Mouse (Mus musculus) left cerebral cortex, postnatal 36 days (tissue): ENCODE data around the gene Cadm2. TPM values are rescaled to one million over a fixed set of nuclear protein-coding genes. Genes with fewer than 3 reads are reported as not detected.

ENCODE experiments used
- DNase-seq, 2 experiments: peaks; one replicate each; pipeline ENCODE4 v3.0.0; 2021 to 2022; ENCODE audit warnings: low spot score in 2 of 2, mixed read lengths in 1 of 2
- intact Hi-C: fragments of 180-260 bp; cut with DNase I; formaldehyde crosslinking; loops from one replicate; pipeline ENCODE4 v1.15.1; 2025
- total RNA-seq, 2 experiments: library from RNA; stranded (reverse); gene quantifications; 2 replicates each; pipeline ENCODE4 v1.2.3; 2021

The Cadm2 gene
- total RNA-seq, 2 experiments from 2014 or later: 244 to 254 TPM

DNA sequence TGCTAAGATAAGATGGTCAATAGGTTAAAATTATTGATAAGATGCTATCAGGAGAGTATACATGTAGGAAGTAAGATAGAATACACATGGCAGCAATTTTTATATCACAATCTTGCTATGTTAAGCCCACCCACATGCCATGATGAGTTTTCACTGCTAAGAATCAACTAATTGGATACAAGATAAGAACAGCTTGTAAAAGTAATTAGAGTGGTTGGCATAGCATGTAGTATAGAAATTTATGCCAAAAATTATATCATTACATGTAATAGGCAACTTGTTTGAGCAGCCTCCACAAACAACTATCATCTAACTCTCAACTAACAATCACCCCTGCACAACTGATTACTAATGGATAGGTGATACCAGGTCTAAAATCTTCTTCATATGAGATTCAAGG is 809.2 kb downstream of the Cadm2 start:
- no peak for DNase-seq
- intact Hi-C loops: no loop called here

DNA sequence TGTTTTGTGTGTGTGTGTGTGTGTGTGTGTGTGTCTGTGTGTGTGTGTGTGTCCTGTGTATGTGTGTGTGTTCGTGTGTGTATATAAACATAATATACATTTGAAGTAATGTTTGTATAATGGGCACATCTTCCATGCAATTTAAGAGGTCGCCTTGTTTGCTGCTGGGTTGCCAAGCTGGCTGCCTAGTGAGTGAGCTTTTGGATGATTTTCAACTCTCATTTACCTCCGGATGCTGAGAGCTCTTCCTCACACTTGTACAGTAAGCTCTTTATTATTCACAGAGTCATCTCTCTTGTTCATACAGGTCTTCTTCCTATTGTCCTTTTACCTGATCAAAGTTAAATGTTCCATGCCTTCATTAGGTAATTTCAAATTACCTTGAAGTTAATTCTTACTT is 822.5 kb downstream of the Cadm2 start:
- intact Hi-C loops: no loop called here
- no peak for DNase-seq

DNA sequence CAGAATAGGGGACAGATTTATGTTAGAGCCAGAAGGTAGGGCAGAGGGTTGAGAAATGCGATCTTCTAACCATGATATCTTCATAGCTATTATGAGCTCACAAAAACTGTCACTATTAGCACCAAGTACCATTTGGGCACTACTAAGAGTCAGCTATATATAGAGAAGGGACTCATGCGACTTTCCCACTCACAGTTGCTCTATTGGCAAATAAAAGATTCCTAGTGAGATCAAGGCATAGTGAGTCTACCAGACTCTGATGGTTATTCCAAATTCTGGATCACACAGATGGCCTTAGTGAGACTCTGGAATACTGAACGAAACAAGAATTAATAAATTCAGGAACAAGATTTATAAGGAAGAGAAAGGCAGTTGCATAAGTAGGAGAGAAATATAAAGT is 827.6 kb downstream of the Cadm2 start:
- intact Hi-C loops: no loop called here
- DNase-seq: no peak

DNA sequence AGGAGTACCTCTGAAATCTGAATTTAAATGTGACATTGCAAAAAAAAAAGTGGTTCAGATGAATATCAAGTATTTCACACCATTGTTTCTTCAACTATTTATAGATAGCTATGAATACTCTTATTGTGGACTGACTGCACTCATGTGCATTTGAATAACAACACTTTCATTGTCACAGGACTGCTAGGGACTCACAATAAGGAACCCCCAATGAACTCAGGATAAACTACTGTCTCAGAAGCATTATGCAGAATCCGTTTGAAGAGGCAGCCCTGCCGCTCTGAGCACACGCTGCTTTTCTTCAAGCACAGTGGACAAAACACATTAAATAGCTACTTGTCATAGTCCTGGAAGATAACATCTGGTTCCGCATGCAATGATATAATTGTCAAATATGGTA is 848.8 kb downstream of the Cadm2 start:
- no peak for DNase-seq
- intact Hi-C loops: no loop called here

DNA sequence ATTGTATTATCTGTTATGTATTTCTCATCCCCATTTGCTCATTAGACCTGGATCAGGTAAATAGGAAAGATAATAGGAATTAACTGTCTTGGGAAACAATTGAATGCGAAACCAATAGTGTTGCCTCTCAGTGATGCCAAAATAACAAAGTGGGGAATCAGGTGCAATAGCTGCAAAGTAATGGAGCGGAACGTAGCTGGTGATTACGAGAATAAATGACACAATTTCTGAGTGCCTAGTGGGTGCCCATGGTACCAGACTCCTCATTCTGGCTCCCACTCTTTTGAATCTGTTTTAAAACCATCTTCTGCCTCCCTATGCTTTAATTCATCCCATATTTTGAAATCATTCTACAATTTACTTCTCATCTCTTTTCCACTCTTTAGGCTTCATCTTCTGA is 851.2 kb downstream of the Cadm2 start:
- intact Hi-C loops: no loop called here

DNA sequence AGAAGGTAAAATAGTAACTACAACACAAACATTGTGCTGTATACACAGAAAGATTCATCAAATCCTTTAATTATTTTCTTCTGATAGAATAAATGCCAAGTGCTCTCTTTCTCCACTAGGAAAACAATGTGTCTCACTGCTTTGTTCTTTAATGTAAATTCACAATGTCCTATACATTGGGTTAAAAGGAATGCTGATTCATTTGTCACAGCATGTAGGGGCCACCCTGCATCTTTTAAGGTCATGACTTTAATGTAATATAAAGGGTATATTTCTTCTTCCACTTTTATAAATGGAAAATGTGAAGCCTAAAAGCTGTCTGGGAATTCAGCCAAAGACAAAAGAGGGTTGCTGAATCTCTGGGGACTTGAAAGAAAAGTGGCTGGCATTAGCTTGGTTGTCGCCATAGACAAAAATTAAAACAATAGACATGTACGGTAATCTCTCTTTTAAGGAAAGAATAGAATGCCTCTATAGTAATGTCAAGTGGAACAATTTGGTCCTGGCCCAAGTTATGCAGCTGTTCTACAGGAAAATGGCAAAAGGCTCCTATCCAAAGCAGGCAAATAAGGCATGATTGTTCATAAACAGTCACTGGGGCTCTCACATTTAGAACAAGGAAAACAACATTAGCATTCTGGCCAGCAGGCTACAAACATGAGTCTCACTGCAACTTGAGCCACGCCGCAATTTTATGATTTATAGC is 851.9 kb downstream of the Cadm2 start:
- intact Hi-C loops: no loop called here
- no peak for DNase-seq

More for the DNA sequence above, 851.2 kb downstream of the Cadm2 start:
- DNase-seq: no peak

DNA sequence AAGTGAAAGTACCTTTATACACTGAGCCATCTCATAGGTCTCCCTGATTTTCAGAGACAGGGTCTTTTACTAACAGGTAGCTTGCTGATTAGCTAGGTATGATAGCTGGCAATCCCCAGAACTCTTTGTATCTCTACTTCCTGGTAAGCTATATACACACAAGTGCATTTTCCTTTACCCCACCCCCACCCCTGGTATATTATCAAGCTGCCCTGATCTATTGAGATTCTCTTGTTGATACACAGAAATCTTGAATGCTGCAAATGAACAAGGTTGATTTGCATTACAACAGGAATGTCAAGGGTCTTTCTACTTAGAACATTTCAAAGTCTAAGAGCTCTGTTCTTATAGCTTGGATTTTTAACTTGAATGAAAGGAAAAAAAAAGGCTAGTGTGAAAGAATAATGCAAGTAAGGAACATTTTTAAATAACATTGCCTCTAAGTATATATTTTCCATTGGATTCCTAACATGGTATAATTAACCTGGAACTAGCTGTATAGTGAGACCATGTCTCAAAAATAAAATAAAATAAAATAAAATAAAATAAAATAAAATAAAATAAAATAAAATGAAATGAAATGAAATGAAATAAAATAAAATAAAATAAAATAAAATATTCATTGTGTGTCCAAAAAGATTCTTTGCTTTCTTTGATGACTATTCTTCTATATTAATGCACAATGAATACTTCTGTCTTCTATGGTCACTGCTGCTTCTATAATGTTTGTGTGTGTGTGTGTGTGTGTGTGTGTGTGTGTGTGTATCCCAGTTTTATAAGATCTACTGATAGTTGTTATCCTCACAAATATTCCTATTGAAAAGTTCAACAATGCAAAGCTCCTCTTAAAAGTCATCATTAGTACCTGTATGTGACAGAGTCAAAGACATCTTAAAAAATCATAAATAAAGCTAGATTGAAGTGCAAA is 858.9 kb downstream of the Cadm2 start:
- DNase-seq: no peak
- intact Hi-C loops: no loop called here

DNA sequence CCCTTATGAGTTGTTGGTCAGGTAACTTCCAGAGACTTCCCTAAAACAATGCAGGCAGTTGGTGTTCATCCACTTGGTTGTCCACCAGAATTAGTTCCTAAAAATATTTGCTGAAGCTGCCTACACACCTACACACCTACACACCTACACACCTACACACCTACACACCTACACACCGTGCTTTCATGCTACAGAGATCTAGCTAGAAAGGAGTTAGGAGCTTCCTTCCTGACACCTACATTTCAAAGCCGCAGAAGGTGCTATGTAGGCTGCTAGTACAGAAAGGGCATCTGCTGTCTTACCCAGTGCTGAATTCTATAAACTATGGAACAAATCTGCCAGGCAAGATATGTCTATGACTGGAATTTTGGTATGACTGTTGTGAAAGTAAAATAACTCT is 872.2 kb downstream of the Cadm2 start:
- DNase-seq: peak; percentile 27 to 39
- intact Hi-C loops: no loop called here

DNA sequence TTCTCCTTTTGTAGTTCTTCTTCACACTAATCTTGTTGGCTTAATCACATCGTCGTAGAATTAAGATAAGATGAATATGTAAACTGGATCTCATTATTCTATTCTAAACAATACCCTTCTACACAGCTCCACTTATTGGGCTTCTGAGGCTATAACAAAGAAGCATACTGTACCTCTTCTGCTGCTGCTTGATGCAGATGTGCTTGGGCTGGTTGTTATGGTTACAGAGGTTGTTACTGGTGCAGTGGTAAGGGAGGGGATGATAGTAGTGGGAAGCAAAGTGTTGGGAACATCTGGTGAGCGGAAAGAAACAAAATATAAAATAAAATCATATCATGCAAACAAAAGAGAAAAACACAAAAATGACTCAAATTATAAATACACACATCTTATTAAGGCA is 889.5 kb downstream of the Cadm2 start:
- intact Hi-C loops: no loop called here
- DNase-seq: no peak

DNA sequence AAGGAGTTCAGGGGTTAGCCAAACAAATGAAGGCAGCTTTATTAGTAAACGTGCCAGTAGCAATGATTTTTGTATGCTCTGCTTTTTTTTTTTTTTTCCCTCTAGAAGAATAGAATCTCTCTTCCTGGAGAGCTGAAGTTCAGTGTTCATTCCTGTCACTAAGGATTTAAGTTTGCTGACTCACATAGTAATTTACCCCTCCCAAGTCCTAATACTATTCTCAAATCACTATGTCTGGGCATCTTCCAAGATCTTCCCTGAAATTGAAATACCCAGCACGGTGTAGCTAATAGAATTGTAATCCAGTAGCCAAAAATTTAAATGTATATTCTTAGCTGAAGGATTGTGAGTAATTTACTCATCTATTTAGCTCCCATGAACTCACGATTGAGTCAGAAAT is 914.2 kb downstream of the Cadm2 start:
- intact Hi-C loops: no loop called here
- no peak for DNase-seq

DNA sequence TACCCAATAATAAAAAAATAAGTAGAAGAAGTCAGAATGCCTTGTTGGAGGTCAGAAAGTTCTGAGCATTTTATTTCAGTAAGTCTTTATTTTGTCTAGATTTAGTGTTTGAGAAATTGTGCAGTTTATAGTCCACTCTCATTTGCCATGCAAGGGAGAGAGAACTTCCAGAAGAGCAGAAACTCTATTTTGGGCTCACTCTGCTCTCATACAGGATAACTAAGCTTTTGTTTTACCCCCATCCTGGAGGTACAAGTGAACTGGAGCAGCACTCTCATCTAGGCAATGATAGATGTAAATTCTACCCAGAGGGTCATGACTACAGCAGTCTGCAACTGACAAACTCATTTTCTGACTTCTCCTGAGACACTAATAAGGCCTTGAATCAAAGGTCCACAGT is 925.9 kb downstream of the Cadm2 start:
- intact Hi-C loops: no loop called here

DNA sequence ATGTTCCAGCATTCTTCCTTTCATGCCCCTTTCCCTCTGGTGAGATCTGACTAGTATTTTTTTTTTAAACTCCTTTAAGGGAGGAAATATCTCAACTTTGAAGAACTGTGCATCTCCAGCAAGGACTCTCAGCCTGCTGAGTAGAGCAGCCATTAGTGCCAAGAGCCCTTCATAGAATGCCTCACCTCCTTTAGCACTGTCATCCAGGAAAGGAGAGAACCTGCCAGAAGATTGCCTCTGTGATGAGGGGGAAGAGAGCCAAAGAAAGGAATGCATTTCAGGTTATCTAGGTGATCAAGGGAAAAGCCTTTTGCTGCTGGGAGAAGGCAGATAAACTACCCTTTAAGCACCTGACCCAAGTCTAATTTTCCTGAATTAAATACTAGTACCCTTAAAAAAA is 943.5 kb downstream of the Cadm2 start:
- DNase-seq: no peak
- intact Hi-C loops: no loop called here

More for the DNA sequence above, 925.9 kb downstream of the Cadm2 start:
- no peak for DNase-seq

DNA sequence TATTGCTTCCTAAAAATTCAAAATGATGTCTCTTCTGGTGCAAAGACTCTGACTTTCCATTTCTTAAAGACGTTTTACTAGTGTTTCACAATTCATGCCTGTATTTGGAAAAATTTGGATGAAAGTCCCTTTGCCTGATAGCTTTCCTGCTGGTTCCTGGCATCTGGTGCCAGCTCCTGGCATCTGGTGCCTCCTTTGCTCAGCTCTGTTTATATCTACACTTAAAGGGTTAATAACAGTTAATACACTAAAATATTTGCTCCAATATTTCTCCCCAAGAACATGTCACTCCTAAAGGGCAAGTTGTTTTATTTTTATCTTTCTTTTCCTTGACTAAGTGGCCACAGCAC is 969.7 kb downstream of the Cadm2 start:
- no peak for DNase-seq
- intact Hi-C loops: no loop called here

DNA sequence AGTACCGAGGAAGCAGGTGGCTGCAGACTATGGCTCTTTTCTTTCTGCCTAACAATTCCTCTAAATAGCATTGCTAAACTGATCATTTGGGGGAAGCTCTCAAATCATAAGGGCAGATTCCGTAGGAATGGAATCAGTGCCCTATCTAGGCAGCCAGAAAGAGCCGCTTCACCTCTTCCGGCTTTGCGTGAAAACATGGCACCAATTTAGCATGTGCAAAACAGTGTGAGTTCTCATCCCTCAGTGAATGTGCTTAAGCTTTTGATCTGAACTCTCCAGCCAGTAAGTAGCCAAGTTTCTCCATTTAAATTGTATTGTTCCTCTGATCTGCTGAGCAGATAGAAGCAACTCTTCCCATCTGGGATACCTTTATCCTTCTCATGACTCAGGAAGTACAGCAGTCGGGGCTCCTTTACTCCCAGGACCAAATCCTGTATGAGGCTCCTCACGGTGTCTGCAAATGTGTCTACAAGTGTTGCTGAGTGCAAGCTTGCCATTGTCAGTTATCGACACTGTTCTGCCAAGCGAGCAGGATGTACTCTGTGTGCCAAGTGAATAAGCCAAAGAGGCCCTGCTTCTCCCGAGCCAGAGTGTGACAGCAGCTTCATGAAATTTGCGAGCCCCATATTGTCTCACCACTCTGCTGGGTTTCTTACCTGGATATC is 970.2 kb downstream of the Cadm2 start:
- intact Hi-C loops: no loop called here
- DNase-seq: peak; percentile 25 to 30

DNA sequence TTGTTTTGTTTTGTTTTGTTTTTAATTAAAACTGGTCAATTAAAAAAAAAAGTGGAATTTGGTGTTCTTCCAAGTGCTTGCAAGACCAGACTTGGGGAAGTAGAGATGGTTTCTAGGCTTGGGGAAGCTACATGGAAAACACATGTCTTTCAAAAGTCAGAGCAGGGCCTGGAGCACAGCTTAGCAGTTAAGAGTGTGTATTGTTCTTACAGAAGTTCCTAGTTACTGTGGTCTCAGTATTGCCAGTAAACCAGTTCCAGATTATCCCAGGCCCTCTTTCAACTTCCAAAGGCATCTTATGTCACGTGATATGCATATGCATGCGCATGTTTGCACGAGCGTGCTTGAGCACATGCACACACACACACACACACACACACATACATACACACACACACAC is 972.9 kb downstream of the Cadm2 start:
- intact Hi-C loops: no loop called here
- DNase-seq: no peak

DNA sequence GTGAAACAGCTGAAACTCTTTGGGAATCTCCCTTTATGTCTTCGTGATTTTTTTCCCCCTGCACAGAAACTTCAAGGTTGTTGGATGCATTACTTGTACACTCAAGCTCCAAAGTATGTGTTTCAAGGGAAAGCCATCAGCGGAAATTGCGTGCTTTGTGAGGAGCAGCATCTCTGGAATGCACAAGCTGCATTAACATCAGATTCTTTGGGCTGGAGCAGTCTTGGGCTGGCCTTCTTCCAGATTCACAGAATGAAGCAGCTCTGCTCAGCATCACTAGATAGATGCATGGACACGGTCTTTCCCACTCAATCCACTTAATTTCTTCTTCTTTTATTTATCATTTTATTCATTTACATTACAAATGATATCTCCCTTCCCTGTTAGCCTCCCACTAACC is 977.1 kb downstream of the Cadm2 start:
- no peak for DNase-seq
- intact Hi-C loops: no loop called here

DNA sequence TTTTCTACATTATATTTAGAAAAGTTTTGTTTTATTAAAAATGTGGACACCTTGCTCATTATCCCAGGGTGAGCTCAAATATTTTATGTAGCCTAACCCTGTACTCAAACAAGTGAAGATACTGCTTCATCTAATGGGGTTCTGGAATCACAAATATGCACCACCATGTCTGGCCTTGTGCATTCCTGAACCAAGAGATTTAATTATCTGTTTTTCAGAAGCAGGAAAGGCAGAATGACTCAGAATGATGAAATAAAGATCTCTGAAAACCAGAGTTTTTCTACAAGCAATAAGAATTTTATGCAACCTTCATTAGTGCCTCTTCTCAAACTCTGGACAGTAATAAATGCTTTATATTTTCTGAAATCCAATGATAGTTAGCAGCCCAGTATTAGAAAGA is 993.2 kb downstream of the Cadm2 start:
- intact Hi-C loops: no loop called here
- DNase-seq: no peak

DNA sequence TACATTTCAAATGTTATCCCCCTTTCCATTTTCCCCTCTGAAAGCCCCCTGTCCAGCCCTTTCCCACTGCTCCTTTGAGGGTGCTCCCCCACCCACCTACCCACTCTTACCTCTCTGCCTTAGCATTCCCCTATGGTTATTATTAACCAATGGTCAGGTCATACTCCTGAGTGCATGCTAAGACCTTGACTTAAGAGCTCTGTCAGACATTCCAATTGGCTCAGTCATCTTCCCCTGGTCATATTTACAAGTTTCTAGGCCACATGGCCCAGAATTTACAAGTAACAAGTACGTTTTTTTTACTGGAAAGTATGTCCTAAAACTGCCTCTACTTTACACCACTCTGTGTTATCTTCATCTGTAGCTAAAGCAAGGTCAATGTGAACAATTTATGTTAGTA is 998.3 kb downstream of the Cadm2 start:
- intact Hi-C loops: no loop called here
- DNase-seq: no peak

DNA sequence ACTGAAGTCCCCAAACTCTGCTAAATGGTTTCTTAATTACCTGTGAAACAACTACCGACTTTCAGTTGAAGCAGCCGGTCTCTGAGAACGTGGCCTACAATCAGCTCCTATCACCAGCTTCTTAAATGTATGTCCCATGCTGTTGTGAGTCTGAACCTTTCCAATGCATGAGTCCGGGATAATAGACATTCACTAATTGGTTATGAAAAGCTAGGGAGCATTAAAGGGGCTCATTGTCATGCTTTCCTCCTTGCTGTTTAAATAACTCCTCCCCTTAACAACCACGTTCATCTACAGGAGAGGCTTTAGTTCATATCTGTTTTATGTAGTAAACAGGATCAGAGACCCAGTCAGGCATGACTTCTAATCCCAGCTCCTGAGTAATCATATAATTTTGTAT is 1008.1 kb downstream of the Cadm2 start:
- intact Hi-C loops: no loop called here

More for the DNA sequence above, 1008.1 kb downstream of the Cadm2 start:
- DNase-seq: no peak
